Mouse (Mus musculus) Muller cell, postnatal 12 days (primary cell): ENCODE results near the gene Unc13b.

ENCODE experiments used
- DNase-seq: peaks from one replicate; pipeline ENCODE4 v3.0.0-alpha.2; 2015; ENCODE audit errors: inconsistent ontology term

Unc13b gene

GRCm38 (mm10) chr4:43058753-43059654, at the start of gene Unc13b:
Gene Unc13b (plus strand): TSS chr4:43058953.
- peak; percentile 97 for DNase-seq

GRCm38 (mm10) chr4:43010161-43011038, 48.4 kb upstream of the Unc13b start, which contains the start of gene Fancg:
Gene Fancg (minus strand): TSS chr4:43010506.
- DNase-seq = peak; percentile 87

GRCm38 (mm10) chr4:43012091-43012490, 46.7 kb upstream of the Unc13b start:
- peak; percentile 40 for DNase-seq

DNA sequence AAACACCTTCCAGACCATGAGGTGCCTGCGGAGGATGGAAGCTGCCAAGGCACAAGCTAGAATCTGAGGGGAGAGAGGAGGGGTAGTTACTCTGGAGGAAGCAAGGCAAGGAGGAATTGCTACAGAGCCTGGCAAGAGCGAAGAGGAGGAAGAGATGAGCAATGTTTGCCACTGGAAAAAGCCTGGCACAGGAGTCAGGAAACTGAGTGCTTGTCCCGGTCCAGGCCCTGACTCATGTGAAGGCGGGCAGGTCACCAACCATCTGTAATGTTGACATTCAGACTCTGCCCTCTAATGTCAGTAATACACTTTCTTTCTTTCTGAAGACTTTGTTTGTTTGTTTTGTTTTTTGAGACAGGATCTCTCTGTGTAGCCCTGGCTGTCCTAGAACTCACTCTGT, 40.6 kb upstream of the Unc13b start:
- no peak for DNase-seq

- DNase-seq = no peak
Measured at GRCm38 (mm10) chr4:43019176-43019575, 39.6 kb upstream of the Unc13b start.

GRCm38 (mm10) chr4:43019641-43020465, 38.9 kb upstream of the Unc13b start:
- DNase-seq = no peak

DNA sequence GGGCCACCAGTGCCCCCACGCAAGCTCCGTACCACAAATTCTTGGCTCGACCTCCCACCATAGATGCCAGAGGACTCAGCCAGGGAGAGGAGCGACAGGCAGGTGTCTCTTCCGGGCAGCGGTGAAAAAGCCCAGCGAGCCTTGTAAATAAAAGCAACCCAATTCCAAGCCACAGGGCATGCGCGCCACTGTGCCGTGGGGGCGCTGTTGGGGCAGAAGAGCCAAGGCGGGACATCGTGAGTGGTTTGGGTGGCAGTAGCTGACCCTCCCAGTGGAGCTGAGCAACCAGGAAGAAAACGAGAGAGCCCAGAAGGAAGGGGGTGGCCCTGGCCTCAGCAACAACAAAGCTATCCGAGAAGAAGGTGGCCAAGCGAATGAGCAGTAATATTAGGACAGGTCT, 37.9 kb upstream of the Unc13b start:
- DNase-seq = no peak

- DNase-seq = no peak
Measured at GRCm38 (mm10) chr4:43021341-43021740, 37.4 kb upstream of the Unc13b start.

DNA sequence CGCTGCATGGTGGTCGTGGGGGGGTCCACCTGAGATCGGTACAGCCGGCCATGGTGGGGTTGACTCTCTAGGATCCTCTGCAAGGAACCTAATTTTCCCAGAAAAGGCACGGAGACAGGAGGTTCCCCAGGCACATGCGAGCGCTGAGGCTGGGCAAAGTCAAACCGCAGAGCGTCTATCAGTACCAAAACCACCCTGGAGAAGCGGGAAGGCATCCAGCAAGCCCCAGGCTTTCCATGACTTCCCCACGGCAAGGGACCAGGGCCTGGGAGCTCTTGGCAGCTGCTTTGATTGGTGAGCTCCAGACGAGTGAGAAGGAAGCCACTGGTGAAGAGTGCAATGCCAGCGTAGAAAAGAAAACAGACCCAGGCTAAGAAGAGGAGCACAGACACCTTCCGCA, 34.1 kb upstream of the Unc13b start:
- DNase-seq = no peak

DNA sequence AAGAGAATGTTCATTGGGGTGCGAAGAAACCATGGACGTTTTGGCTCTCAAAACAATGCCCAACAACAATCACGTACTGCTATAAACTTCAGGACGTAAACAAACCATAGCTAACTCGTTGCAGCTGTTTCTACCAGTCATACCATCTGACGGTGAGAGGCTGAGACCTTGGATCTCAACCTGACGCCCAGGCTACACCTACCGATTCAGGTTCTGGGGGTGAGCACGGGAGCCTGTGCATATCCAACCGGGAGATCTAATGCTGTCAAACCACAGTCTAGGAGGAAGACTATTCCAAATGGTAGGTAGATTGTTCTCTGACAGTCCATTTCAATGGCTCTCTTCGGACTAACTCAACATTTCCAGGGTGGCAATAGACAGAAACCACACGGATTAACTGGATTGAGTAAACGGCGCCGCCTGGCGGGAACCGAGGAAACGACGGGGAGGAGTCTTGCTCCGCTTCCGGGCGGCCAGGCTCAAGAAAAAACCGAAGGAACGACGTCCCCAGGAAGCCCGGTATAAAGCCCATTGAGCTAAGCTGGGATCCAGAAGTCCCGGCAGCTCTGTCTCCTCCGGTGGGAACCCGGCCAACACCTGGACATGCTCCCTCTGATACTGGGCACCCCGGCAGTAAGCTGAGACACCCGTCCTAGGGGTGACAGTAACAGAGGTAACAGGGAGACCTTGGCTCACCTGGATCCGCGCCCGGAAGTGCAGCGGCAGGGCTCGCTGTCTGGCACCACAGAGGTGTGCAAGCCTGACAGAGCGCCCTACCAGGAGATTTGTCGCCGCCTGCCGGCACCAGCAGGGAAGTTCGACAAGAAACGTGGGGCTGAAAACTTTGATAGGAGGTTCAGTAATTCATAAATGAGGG, 33.4 kb upstream of the Unc13b start, which contains the start of gene Pigo:
TSS of gene Pigo (minus strand) at position 736 of the 877 bp plus-strand sequence.
- peak; percentile 98 for DNase-seq

- DNase-seq = no peak
Measured at GRCm38 (mm10) chr4:43029121-43029520, 29.6 kb upstream of the Unc13b start.

- no peak for DNase-seq
Measured at GRCm38 (mm10) chr4:43029749-43030148, 29.0 kb upstream of the Unc13b start.

- no peak for DNase-seq
Measured at GRCm38 (mm10) chr4:43030352-43030751, 28.4 kb upstream of the Unc13b start.

DNA sequence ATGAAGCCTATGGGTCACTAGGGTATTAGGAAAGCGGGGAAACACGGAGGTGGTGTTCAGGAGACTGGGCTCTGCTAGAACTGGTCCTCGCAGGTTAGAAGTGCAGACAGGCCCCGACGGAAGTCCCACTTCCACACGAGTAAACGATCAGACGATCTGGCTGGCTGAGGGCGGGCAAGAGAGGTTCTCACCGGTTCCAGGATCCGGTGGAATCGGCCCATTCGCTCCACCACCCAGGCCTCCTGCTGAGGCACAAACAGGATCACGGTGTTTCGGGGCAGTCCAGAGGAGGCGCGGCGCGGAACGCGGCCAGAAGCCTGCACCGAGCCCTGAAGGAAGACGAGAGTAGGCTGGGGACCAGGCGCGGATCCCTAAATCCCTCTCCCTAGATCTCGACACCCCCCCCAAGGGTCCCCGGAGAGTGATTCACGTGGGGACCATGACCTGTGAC, 27.9 kb upstream of the Unc13b start:
- no peak for DNase-seq

GRCm38 (mm10) chr4:43031237-43031995, 27.3 kb upstream of the Unc13b start, which contains the start of gene Stoml2:
Gene Stoml2 (minus strand): TSS chr4:43031710.
- DNase-seq = peak; percentile 94

DNA sequence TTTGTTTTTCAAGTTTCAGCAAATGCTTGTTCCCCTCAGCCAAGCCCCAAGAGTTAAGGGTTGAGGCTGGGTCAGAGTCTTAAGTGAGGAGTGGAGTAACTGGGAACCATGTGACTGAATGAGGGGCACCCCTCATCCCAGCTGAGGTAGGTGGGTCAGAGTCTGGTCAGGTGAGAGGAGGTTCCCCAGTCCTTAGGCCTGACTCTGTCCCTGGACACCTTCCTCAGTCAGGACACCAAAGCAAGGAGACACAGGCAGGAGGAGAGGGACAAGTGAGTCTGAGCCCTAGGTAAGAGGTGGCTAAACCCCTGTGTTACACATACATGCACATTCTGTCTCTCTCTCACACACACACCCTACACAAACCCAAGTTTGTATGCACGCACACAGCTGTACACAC, 26.3 kb upstream of the Unc13b start:
- DNase-seq = no peak

DNA sequence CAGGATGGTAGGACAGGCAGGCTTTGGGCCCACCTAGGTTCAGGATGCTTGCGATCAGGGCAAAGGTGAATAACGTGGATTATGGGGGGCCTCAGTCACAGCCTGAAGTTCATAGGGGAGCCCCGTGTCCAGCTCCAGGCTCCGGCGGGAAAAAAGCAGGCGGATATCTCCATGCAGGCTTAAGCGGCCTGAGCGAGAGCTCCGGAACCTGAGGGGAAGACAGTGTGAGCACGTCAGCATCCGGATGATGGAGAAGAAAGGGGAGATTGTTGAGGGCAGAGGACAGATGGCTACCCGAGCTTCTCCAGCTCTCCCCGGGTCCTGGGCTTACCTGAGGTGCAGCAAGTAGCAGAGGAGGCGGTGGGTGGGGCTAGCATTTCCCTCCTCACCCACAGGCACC, 25.3 kb upstream of the Unc13b start:
- DNase-seq = no peak

GRCm38 (mm10) chr4:43035851-43036250, 22.9 kb upstream of the Unc13b start:
- DNase-seq = no peak

DNA sequence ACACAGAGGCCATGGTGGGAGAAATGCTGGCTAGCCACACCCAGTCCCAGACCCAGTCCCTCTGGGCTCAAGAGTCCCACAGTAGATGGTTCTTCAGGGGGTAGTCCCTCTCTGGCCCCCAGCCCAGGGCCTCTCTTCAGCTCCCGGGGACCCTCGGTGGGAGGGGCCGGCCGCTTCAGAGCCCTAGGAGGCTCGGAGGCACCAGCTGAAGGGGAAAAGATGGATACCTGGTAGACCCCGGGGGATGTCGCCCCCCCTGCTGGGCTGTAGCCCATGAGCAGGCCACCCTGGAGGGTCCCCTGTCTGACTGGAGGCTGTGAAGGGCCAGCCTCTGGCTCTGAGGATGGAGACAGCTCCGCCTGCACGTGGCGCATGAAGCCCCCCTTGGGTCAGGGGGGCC, 22.4 kb upstream of the Unc13b start:
- no peak for DNase-seq
